Mouse (Mus musculus): ENCODE results near the gene Trappc5. TPM values are rescaled to one million over a fixed set of nuclear protein-coding genes. Genes with fewer than 3 reads are reported as not detected.

Trappc5 gene
- polyA plus RNA-seq, 1 experiment from 2014 or later: 41.4 TPM

- H3K36me3 ChIP-seq (ENCODE audit: control insufficient read depth, insufficient read depth, low read length): no peaks in the 10 kb centered on the region
- no peak overlapping the region for H3K4me2 ChIP-seq (ENCODE audit: low read depth, low read length)
- no peak overlapping the region for H3K27ac ChIP-seq (ENCODE audit: low read depth, low read length)
- H3K9ac ChIP-seq (replicated peaks; ENCODE audit: low read depth, low read length): no peak overlapping the region
- no peak overlapping the region for H3K4me3 ChIP-seq (ENCODE audit: low read depth, low read length)
- ATAC-seq (ENCODE audit: low read depth): no peak
- no peaks in the 10 kb centered on the region for H3K27me3 ChIP-seq (ENCODE audit: control insufficient read depth, insufficient read depth, low read length)
- no peaks in the 10 kb centered on the region for H3K9me3 ChIP-seq (ENCODE audit: control insufficient read depth, low read length)
- H3K4me1 ChIP-seq (ENCODE audit: control insufficient read depth, insufficient read depth, low read length): no peaks in the 10 kb centered on the region
- 88% methylated on average over 12 of the region's 12 CpGs for WGBS
These were observed 41.3 kb downstream of the Trappc5 start for GRCm38 (mm10) chr8:3717321-3717954.

GRCm38 (mm10) chr8:3718559-3718958, 42.5 kb downstream of the Trappc5 start:
- Histone ChIP-seq H3K27me3 (ENCODE audit: control insufficient read depth, insufficient read depth, low read length) (no peaks in the 10 kb centered on the region), H3K4me2 (ENCODE audit: low read depth, low read length) (no peak overlapping the region), H3K4me3 (ENCODE audit: low read depth, low read length) (no peak overlapping the region), H3K27ac (ENCODE audit: low read depth, low read length) (no peak overlapping the region), H3K9me3 (ENCODE audit: control insufficient read depth, low read length) (no peaks in the 10 kb centered on the region), H3K4me1 (ENCODE audit: control insufficient read depth, insufficient read depth, low read length) (no peaks in the 10 kb centered on the region), H3K9ac (replicated peaks; ENCODE audit: low read depth, low read length) (no peak overlapping the region), H3K36me3 (ENCODE audit: control insufficient read depth, insufficient read depth, low read length) (no peaks in the 10 kb centered on the region)
- WGBS: 19% methylated on average over 14 of the region's 14 CpGs
- ATAC-seq (ENCODE audit: low read depth): peak; percentile 56; the same call in 1 of the 2 replicates

DNA sequence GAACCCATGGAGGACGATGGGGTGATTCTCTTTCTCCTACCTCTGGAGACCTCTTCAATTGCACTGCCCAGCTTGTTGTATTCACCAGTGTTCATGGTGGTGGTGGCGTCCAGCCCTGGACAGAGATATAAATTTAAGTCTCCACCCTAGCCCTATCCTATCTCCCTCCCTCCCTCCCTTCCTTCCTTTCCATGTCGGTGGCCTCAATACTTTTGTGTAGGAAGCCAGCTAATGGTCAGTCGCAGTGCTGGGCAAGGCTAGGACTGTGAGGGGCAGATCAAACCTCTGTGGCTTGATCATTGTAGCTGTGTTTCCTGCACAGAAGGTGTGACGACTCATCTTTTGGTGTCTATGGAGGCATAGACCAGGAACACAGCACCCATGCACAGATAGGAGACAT, 44.5 kb downstream of the Trappc5 start, which contains the start of gene Clec4g:
Clec4g (minus strand) TSS at position 101 of the 400 bp plus-strand sequence.
- WGBS: 91% methylated on average over 5 of the region's 5 CpGs
- H3K9me3 ChIP-seq (ENCODE audit: control insufficient read depth, low read length): no peaks in the 10 kb centered on the region

DNA sequence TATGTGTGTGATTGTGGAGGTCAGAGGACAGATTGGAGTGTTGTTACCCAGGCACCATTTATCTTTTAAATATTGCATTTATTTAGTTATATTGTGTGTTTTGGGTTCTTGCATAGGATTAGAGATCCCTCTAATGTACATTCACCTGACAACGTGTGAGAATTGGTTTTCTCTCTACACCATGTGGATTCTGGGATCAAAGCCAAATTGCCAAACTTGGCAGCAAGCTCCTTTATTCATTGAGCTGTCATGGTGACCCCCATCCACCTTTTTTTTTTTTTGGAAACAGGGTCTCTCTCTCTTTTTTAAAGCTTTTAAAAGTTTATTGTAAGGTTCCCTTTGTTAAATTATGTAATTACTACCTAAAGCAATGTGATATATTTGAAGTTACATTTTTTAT, 44.9 kb downstream of the Trappc5 start:
- Histone ChIP-seq H3K4me2 (ENCODE audit: low read depth, low read length) (no peak overlapping the region), H3K36me3 (ENCODE audit: control insufficient read depth, insufficient read depth, low read length) (no peaks in the 10 kb centered on the region), H3K27ac (ENCODE audit: low read depth, low read length) (no peak overlapping the region), H3K9me3 (ENCODE audit: control insufficient read depth, low read length) (no peaks in the 10 kb centered on the region), H3K9ac (replicated peaks; ENCODE audit: low read depth, low read length) (no peak overlapping the region), H3K4me3 (ENCODE audit: low read depth, low read length) (no peak overlapping the region), H3K4me1 (ENCODE audit: control insufficient read depth, insufficient read depth, low read length) (no peaks in the 10 kb centered on the region), H3K27me3 (ENCODE audit: control insufficient read depth, insufficient read depth, low read length) (no peaks in the 10 kb centered on the region)
- 31% methylated on average over 1 of the region's 1 CpGs for WGBS
- no peak for ATAC-seq (ENCODE audit: low read depth)

More for the DNA sequence above, 44.5 kb downstream of the Trappc5 start, which contains the start of gene Clec4g:
- ATAC-seq (ENCODE audit: low read depth): no peak
- Histone ChIP-seq H3K4me3 (ENCODE audit: low read depth, low read length) (no peak within 1 kb of the TSS), H3K9ac (replicated peaks; ENCODE audit: low read depth, low read length) (no peak within 1 kb of the TSS), H3K4me1 (ENCODE audit: control insufficient read depth, insufficient read depth, low read length) (no peaks in the 10 kb centered on the region), H3K27me3 (ENCODE audit: control insufficient read depth, insufficient read depth, low read length) (no peaks in the 10 kb centered on the region), H3K36me3 (ENCODE audit: control insufficient read depth, insufficient read depth, low read length) (no peaks in the 10 kb centered on the region), H3K4me2 (ENCODE audit: low read depth, low read length) (no peak within 1 kb of the TSS), H3K27ac (ENCODE audit: low read depth, low read length) (no peak within 1 kb of the TSS)

Other genes starting within 250 kb of the Trappc5 start
- gene Pex11g, start 208.6 kb upstream of the Trappc5 start, polyA plus RNA-seq (2014; fragmentation: Nextera tagmentation; extraction: Ambion mirVana): 2.6 TPM in 2 replicates
- 0.35 and 0.66 TPM in 2 replicates for gene Tex45, start 205.4 kb upstream of the Trappc5 start, polyA plus RNA-seq (2014; fragmentation: Nextera tagmentation; extraction: Ambion mirVana)
- gene Zfp358, start 183.2 kb upstream of the Trappc5 start, polyA plus RNA-seq (2014; fragmentation: Nextera tagmentation; extraction: Ambion mirVana): 26.4 and 43.5 TPM in 2 replicates
- gene Mcoln1, start 175.8 kb upstream of the Trappc5 start, polyA plus RNA-seq (2014; fragmentation: Nextera tagmentation; extraction: Ambion mirVana): 64.9 and 86.5 TPM in 2 replicates
- gene Pnpla6, start 160.9 kb upstream of the Trappc5 start, polyA plus RNA-seq (2014; fragmentation: Nextera tagmentation; extraction: Ambion mirVana): 33.5 and 38.0 TPM in 2 replicates
- 0.60 TPM in 1 of 2 replicates, not detected in the other for gene C330021F23Rik, start 108.3 kb upstream of the Trappc5 start, polyA plus RNA-seq (2014; fragmentation: Nextera tagmentation; extraction: Ambion mirVana)
- 51.3 and 52.9 TPM in 2 replicates for gene Camsap3, start 89.0 kb upstream of the Trappc5 start, polyA plus RNA-seq (2014; fragmentation: Nextera tagmentation; extraction: Ambion mirVana)
- 48.0 and 48.5 TPM in 2 replicates for gene Xab2, start 55.0 kb upstream of the Trappc5 start, polyA plus RNA-seq (2014; fragmentation: Nextera tagmentation; extraction: Ambion mirVana)
- gene Pet100, start 54.8 kb upstream of the Trappc5 start, polyA plus RNA-seq (2014; fragmentation: Nextera tagmentation; extraction: Ambion mirVana): 81.2 and 89.1 TPM in 2 replicates
- 0.18 and 0.29 TPM in 2 replicates for gene Pcp2, start 50.8 kb upstream of the Trappc5 start, polyA plus RNA-seq (2014; fragmentation: Nextera tagmentation; extraction: Ambion mirVana)
- gene Stxbp2, start 45.3 kb upstream of the Trappc5 start, polyA plus RNA-seq (2014; fragmentation: Nextera tagmentation; extraction: Ambion mirVana): 33.7 and 40.4 TPM in 2 replicates
- 0.54 and 0.63 TPM in 2 replicates for gene Retn, start 20.5 kb upstream of the Trappc5 start, polyA plus RNA-seq (2014; fragmentation: Nextera tagmentation; extraction: Ambion mirVana)
- 0.27 TPM in 1 of 2 replicates, not detected in the other for gene Mcemp1, start 10.5 kb upstream of the Trappc5 start, polyA plus RNA-seq (2014; fragmentation: Nextera tagmentation; extraction: Ambion mirVana)
- 14.2 and 27.6 TPM in 2 replicates for gene Fcor, start 3.9 kb upstream of the Trappc5 start, polyA plus RNA-seq (2014; fragmentation: Nextera tagmentation; extraction: Ambion mirVana)
- 0.15 and 0.28 TPM in 2 replicates for gene Fcer2a, start 17.9 kb downstream of the Trappc5 start, polyA plus RNA-seq (2014; fragmentation: Nextera tagmentation; extraction: Ambion mirVana)
- gene Clec4g, start 44.4 kb downstream of the Trappc5 start, polyA plus RNA-seq (2014; fragmentation: Nextera tagmentation; extraction: Ambion mirVana): not detected in 2 replicates
- gene Cd209a, start 72.7 kb downstream of the Trappc5 start, polyA plus RNA-seq (2014; fragmentation: Nextera tagmentation; extraction: Ambion mirVana): not detected in 2 replicates
- gene Cd209e, start 178.0 kb downstream of the Trappc5 start, polyA plus RNA-seq (2014; fragmentation: Nextera tagmentation; extraction: Ambion mirVana): not detected in 2 replicates
- gene Cd209d, start 202.3 kb downstream of the Trappc5 start, polyA plus RNA-seq (2014; fragmentation: Nextera tagmentation; extraction: Ambion mirVana): not detected in 2 replicates